Mouse (Mus musculus) lung, adult 2 months (tissue): ENCODE results near the gene Ctla4.

Experiments used
- CTCF ChIP-seq: fragments of 200-500 bp; IDR thresholded peaks from 2 replicates; pipeline ENCODE4 v1.5.1; 2011; ENCODE audit warnings: mild to moderate bottlenecking, low read length, control low read depth; ENCODE audit not compliant: insufficient read depth
- POLR2A ChIP-seq: fragments of 200-500 bp; IDR thresholded peaks from 2 replicates; pipeline ENCODE4 v1.6.1; 2011; ENCODE audit warnings: low read depth, mild to moderate bottlenecking, control low read depth, low read length, borderline replicate concordance; ENCODE audit errors: extremely low read depth

GRCm38 (mm10) chr1:60883279-60883678 is 3.5 kb upstream of the Ctla4 start:
- TF ChIP-seq CTCF (no peak), POLR2A (no peak)
